In the genomic region with DNA sequence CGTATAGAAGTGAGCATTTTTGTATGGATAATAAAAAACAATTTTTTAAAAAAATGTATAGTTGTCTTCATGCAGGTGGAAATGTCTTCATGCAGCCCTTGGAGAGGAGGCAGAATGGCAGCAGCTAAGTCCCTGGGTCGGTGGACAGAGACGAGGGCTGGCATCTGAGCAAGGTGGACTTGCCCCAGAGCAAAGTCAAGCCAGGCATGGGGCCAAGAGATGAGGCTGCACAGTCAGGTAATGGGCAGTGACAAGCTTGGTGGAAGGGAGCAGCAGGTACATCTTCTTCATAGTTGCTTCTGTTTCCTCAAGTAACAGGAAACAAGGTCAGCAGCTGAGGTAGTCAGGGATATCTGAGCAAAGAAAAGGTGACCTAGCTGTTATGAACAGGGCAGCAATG, we compare ENCODE assay signal across 23 mouse cellular contexts.
A peak's percentile ranks its signal among the peaks of the same experiment; 100 is the strongest.
DNase-seq lines count a peak whose midpoint lies in the region; ATAC-seq lines count a peak whose summit lies in the region.
"Had no signal": no experiment of that assay in that cellular context is flagged by ENCODE, and none has a peak within 500 bp of the region (broad histone marks: within the 10 kb centered on the region; RNA-seq: fewer than 3 reads in every experiment).

No protein-coding gene starts in this region.

- WGBS in kidney, embryonic 15.5 days = 87% methylated on average over 3 of the region's 3 CpGs
- 90% methylated on average over 3 of the region's 3 CpGs for WGBS in hindbrain, embryonic 10.5 days

- no peaks in the 10 kb centered on the region for H3K9me3 ChIP-seq in kidney, embryonic 15.5 days (replicated peaks)
- H3K9me3 ChIP-seq in hindbrain, embryonic 10.5 days = no peaks in the 10 kb centered on the region
- H3K9me3 ChIP-seq: embryonic facial prominence, embryonic 12.5 days; embryonic facial prominence, embryonic 15.5 days; heart, embryonic 12.5 days; heart, embryonic 15.5 days had no signal

- H3K27ac ChIP-seq in kidney, embryonic 15.5 days = no peak overlapping the region
- H3K27ac ChIP-seq in hindbrain, embryonic 10.5 days = no peak overlapping the region
- H3K27ac ChIP-seq: embryonic facial prominence, embryonic 12.5 days; embryonic facial prominence, embryonic 15.5 days; heart, embryonic 15.5 days; hindbrain, embryonic 14.5 days; hindbrain, postnatal 0 days had no signal

- ATAC-seq in kidney, embryonic 15.5 days (replicated peaks; ENCODE audit: low FRiP score) = no peak
- ATAC-seq: activated CD4-positive, CD25-positive, alpha-beta regulatory T cell, adult 4 months; forebrain, embryonic 14.5 days; forebrain, postnatal 0 days; hindbrain, postnatal 0 days had no signal

- H3K36me3 ChIP-seq in kidney, embryonic 15.5 days = no peaks in the 10 kb centered on the region
- 0 out of 2 replicates have a peak, but pooled peaks cover 4% of the 10 kb centered on the region for H3K36me3 ChIP-seq in hindbrain, embryonic 10.5 days
- H3K36me3 ChIP-seq: embryonic facial prominence, embryonic 12.5 days; embryonic facial prominence, embryonic 15.5 days; heart, embryonic 12.5 days; heart, embryonic 15.5 days had no signal

- no peak overlapping the region for H3K4me3 ChIP-seq in kidney, embryonic 15.5 days (replicated peaks)
- H3K4me3 ChIP-seq in hindbrain, embryonic 10.5 days = no peak overlapping the region
- H3K4me3 ChIP-seq: embryonic facial prominence, embryonic 12.5 days; embryonic facial prominence, embryonic 15.5 days; heart, embryonic 12.5 days; heart, embryonic 15.5 days had no signal

- no peaks in the 10 kb centered on the region for H3K27me3 ChIP-seq in kidney, embryonic 15.5 days
- no peaks in the 10 kb centered on the region for H3K27me3 ChIP-seq in hindbrain, embryonic 10.5 days (ENCODE audit: insufficient read depth, poor library complexity, severe bottlenecking)
- H3K27me3 ChIP-seq: embryonic facial prominence, embryonic 12.5 days; embryonic facial prominence, embryonic 15.5 days; heart, embryonic 12.5 days; heart, embryonic 15.5 days had no signal

- peak; percentile 17 to 19 for DNase-seq in cerebellum, postnatal 10 days
- no peak for DNase-seq in cerebellum, adult 11 months
- peak; percentile 18 for DNase-seq in kidney, adult 18-20 months
- DNase-seq in kidney, adult 8-10 months = peak; percentile 6 to 14
- DNase-seq in kidney, postnatal 14 days = peak; percentile 6
- DNase-seq in hindbrain, embryonic 10.5 days (ENCODE audit: low spot score) = no peak
- no peak for DNase-seq in testis, postnatal 10 days (ENCODE audit: low spot score)
- DNase-seq: adrenal gland, adult 8-10 months; adrenal gland, postnatal 25 days; forebrain, postnatal 0 days; gastrocnemius, postnatal 25 days; heart, adult 18-20 months; heart, postnatal 10 days; heart, postnatal 36 days had no signal

- no peaks in the 10 kb centered on the region for H3K4me1 ChIP-seq in kidney, embryonic 15.5 days
- no peaks in the 10 kb centered on the region for H3K4me1 ChIP-seq in hindbrain, embryonic 10.5 days (replicated peaks)
- H3K4me1 ChIP-seq: embryonic facial prominence, embryonic 12.5 days; embryonic facial prominence, embryonic 15.5 days; heart, embryonic 12.5 days; heart, embryonic 15.5 days had no signal

- no peak overlapping the region for H3K4me2 ChIP-seq in kidney, embryonic 15.5 days
- H3K4me2 ChIP-seq: embryonic facial prominence, embryonic 12.5 days; embryonic facial prominence, embryonic 15.5 days; heart, embryonic 12.5 days; heart, embryonic 15.5 days; hindbrain, embryonic 14.5 days had no signal

- H3K9ac ChIP-seq in kidney, embryonic 15.5 days = no peak overlapping the region
- H3K9ac ChIP-seq: embryonic facial prominence, embryonic 12.5 days; embryonic facial prominence, embryonic 15.5 days; forebrain, postnatal 0 days; heart, embryonic 12.5 days; heart, embryonic 15.5 days; hindbrain, embryonic 14.5 days had no signal

Comparison
In these comparisons a context has a peak if more than half of its experiments do, and no peak if none do; other contexts are left out.
1. DNase-seq: peak in cerebellum, postnatal 10 days (2 of 2), kidney, adult 18-20 months (single experiment), kidney, adult 8-10 months (2 of 2) and kidney, postnatal 14 days (single experiment); none in cerebellum, adult 11 months (single experiment), hindbrain, embryonic 10.5 days (single experiment) and testis, postnatal 10 days (single experiment).